Mouse (Mus musculus) kidney, postnatal 25 days (tissue): ENCODE measurements around the gene Vti1a.

Experiments
- DNase-seq, 2 experiments: peaks; one replicate each; pipeline ENCODE4 v3.0.0; 2021; ENCODE audit warnings: mixed read lengths in 2 of 2

The Vti1a gene

GRCm38 (mm10) chr19:55316109-55316714 lies at the start of gene Vti1a:
Vti1a (plus strand) TSS chr19:55316295.
- DNase-seq: peak; percentile 90 to 93

- peak; percentile 72 to 86 for DNase-seq
Measured at GRCm38 (mm10) chr19:55266786-55267185, 49.3 kb upstream of the Vti1a start.

- DNase-seq: peak; percentile 14 to 67
Measured at GRCm38 (mm10) chr19:55268150-55268549, 47.9 kb upstream of the Vti1a start.

GRCm38 (mm10) chr19:55269051-55269450 lies 47.0 kb upstream of the Vti1a start:
- DNase-seq: peak; percentile 19 to 59

- DNase-seq: no peak
Measured at GRCm38 (mm10) chr19:55271448-55271847, 44.6 kb upstream of the Vti1a start.

GRCm38 (mm10) chr19:55273340-55273739 lies 42.8 kb upstream of the Vti1a start:
- no peak for DNase-seq

GRCm38 (mm10) chr19:55276100-55276499 lies 40.0 kb upstream of the Vti1a start:
- DNase-seq: no peak

- no peak for DNase-seq
Measured at GRCm38 (mm10) chr19:55276770-55277169, 39.3 kb upstream of the Vti1a start.

GRCm38 (mm10) chr19:55284093-55284492 lies 32.0 kb upstream of the Vti1a start:
- no peak for DNase-seq

- no peak for DNase-seq
Measured at GRCm38 (mm10) chr19:55286034-55286433, 30.1 kb upstream of the Vti1a start.

GRCm38 (mm10) chr19:55288974-55289373 lies 27.1 kb upstream of the Vti1a start:
- no peak for DNase-seq

GRCm38 (mm10) chr19:55290621-55291270 lies 25.3 kb upstream of the Vti1a start:
- DNase-seq: no peak

GRCm38 (mm10) chr19:55292210-55292850 lies 23.8 kb upstream of the Vti1a start:
- DNase-seq: no peak

- no peak for DNase-seq
Measured at GRCm38 (mm10) chr19:55293175-55293574, 22.9 kb upstream of the Vti1a start.

- DNase-seq: no peak
Measured at GRCm38 (mm10) chr19:55295075-55295474, 21.0 kb upstream of the Vti1a start.

- no peak for DNase-seq
Measured at GRCm38 (mm10) chr19:55295556-55295955, 20.5 kb upstream of the Vti1a start.

GRCm38 (mm10) chr19:55296301-55296700 lies 19.8 kb upstream of the Vti1a start:
- no peak for DNase-seq

GRCm38 (mm10) chr19:55297489-55297888 lies 18.6 kb upstream of the Vti1a start:
- no peak for DNase-seq

- DNase-seq: no peak
Measured at GRCm38 (mm10) chr19:55297961-55298360, 18.1 kb upstream of the Vti1a start.

GRCm38 (mm10) chr19:55299378-55299777 lies 16.7 kb upstream of the Vti1a start:
- DNase-seq: no peak

GRCm38 (mm10) chr19:55300525-55300924 lies 15.6 kb upstream of the Vti1a start:
- DNase-seq: no peak

- no peak for DNase-seq
Measured at GRCm38 (mm10) chr19:55305024-55305423, 11.1 kb upstream of the Vti1a start.

- DNase-seq: no peak
Measured at GRCm38 (mm10) chr19:55311874-55312273, 4.2 kb upstream of the Vti1a start.

- no peak for DNase-seq
Measured at GRCm38 (mm10) chr19:55313649-55314048, 2.4 kb upstream of the Vti1a start.
